Mouse (Mus musculus) embryonic facial prominence, embryonic 10.5 days (tissue): ENCODE results near the gene Gmfg. TPM values are rescaled to one million over a fixed set of nuclear protein-coding genes. Genes with fewer than 3 reads are reported as not detected.

ENCODE experiments used
- polyA plus RNA-seq: library from polyadenylated mRNA; unstranded; fragments of >200 nt; fragmentation: Nextera tagmentation; extraction: Ambion mirVana; gene quantifications from 2 replicates; pipeline ENCODE4 v1.2.1, GENCODE M21; 2016

The Gmfg gene
- polyA plus RNA-seq, 1 experiment from 2014 or later = 6.9 TPM

Other genes with a start within 250 kb of the Gmfg start
- gene Eid2, start 169.6 kb upstream of the Gmfg start, polyA plus RNA-seq = 2.0 and 2.7 TPM in 2 replicates
- 9.3 and 9.7 TPM in 2 replicates for gene Eid2b, start 159.7 kb upstream of the Gmfg start, polyA plus RNA-seq
- 0.18 and 0.49 TPM in 2 replicates for gene Selenov, start 146.3 kb upstream of the Gmfg start, polyA plus RNA-seq
- 7.3 and 13.9 TPM in 2 replicates for gene Dll3, start 135.2 kb upstream of the Gmfg start, polyA plus RNA-seq
- gene Timm50, start 125.4 kb upstream of the Gmfg start, polyA plus RNA-seq = 215 and 243 TPM in 2 replicates
- 122 and 124 TPM in 2 replicates for gene Supt5, start 98.7 kb upstream of the Gmfg start, polyA plus RNA-seq
- 1,023 and 1,043 TPM in 2 replicates for gene Rps16, start 86.8 kb upstream of the Gmfg start, polyA plus RNA-seq
- gene Plekhg2, start 64.8 kb upstream of the Gmfg start, polyA plus RNA-seq = 93.4 and 101 TPM in 2 replicates
- gene Zfp36, start 57.2 kb upstream of the Gmfg start, polyA plus RNA-seq = 5.6 and 5.7 TPM in 2 replicates
- 61.9 and 62.6 TPM in 2 replicates for gene Med29, start 44.7 kb upstream of the Gmfg start, polyA plus RNA-seq
- gene Paf1, start 44.5 kb upstream of the Gmfg start, polyA plus RNA-seq = 88.3 and 89.0 TPM in 2 replicates
- gene Lrfn1, start 14.5 kb downstream of the Gmfg start, polyA plus RNA-seq = 4.9 TPM in 2 replicates
- gene Ifnl2, start 73.0 kb downstream of the Gmfg start, polyA plus RNA-seq = not detected in 2 replicates
- not detected in 2 replicates for gene Ifnl3, start 85.4 kb downstream of the Gmfg start, polyA plus RNA-seq
- not detected in 2 replicates for gene Sycn, start 103.4 kb downstream of the Gmfg start, polyA plus RNA-seq
- gene Nccrp1, start 109.8 kb downstream of the Gmfg start, polyA plus RNA-seq = 0.10 TPM in 1 of 2 replicates, not detected in the other
- 36.0 and 38.9 TPM in 2 replicates for gene Samd4b, start 160.7 kb downstream of the Gmfg start, polyA plus RNA-seq
- gene Pak4, start 160.7 kb downstream of the Gmfg start, polyA plus RNA-seq = 70.1 and 75.8 TPM in 2 replicates
- not detected in 2 replicates for gene Acp7, start 193.9 kb downstream of the Gmfg start, polyA plus RNA-seq